Mouse (Mus musculus) left cerebral cortex, adult 8-10 months (tissue): ENCODE measurements around the gene Dnajc22. TPM values are rescaled to one million over a fixed set of nuclear protein-coding genes. Genes with fewer than 3 reads are reported as not detected.

Experiments
- DNase-seq, 2 experiments: peaks; one replicate each; pipeline ENCODE4 v3.0.0; 2022; ENCODE audit warnings: low spot score in 2 of 2
- total RNA-seq, 4 experiments: library from RNA; stranded (reverse); gene quantifications; 2 replicates each; pipeline ENCODE4 v1.2.4; 2022

The Dnajc22 gene
- total RNA-seq, 4 experiments from 2014 or later, result 0.30 to 0.56 (median 0.34) TPM; not detected in 1

- no peak for DNase-seq
Observed at GRCm38 (mm10) chr15:99085997-99086396, 7.0 kb upstream of the Dnajc22 start.

GRCm38 (mm10) chr15:99087253-99088075 lies 5.5 kb upstream of the Dnajc22 start, which contains the start of gene C1ql4:
TSS of gene C1ql4 (minus strand) at chr15:99087817.
- no peak for DNase-seq

GRCm38 (mm10) chr15:99088292-99088691 lies 4.7 kb upstream of the Dnajc22 start:
- DNase-seq, result no peak

GRCm38 (mm10) chr15:99089069-99089468 lies 3.9 kb upstream of the Dnajc22 start:
- DNase-seq, result no peak

GRCm38 (mm10) chr15:99093291-99094258 lies 605 bp downstream of the Dnajc22 start:
- no peak for DNase-seq

- no peak for DNase-seq
Observed at GRCm38 (mm10) chr15:99094631-99095270, 1.8 kb downstream of the Dnajc22 start.

GRCm38 (mm10) chr15:99095356-99095755 lies 2.4 kb downstream of the Dnajc22 start:
- no peak for DNase-seq

- no peak for DNase-seq
Observed at GRCm38 (mm10) chr15:99096061-99096793, 3.3 kb downstream of the Dnajc22 start.

GRCm38 (mm10) chr15:99096831-99097500 lies 4.0 kb downstream of the Dnajc22 start:
- no peak for DNase-seq

GRCm38 (mm10) chr15:99097840-99098492 lies 5.0 kb downstream of the Dnajc22 start:
- DNase-seq, result no peak

- no peak for DNase-seq
Observed at GRCm38 (mm10) chr15:99098493-99098861, 5.5 kb downstream of the Dnajc22 start.

GRCm38 (mm10) chr15:99099139-99099556 lies 6.2 kb downstream of the Dnajc22 start:
- no peak for DNase-seq

GRCm38 (mm10) chr15:99099984-99100383 lies 7.0 kb downstream of the Dnajc22 start:
- DNase-seq, result no peak

- DNase-seq, result no peak
Observed at GRCm38 (mm10) chr15:99105238-99105637, 12.3 kb downstream of the Dnajc22 start.

GRCm38 (mm10) chr15:99107866-99108265 lies 14.9 kb downstream of the Dnajc22 start:
- DNase-seq, result no peak

GRCm38 (mm10) chr15:99111139-99111538 lies 18.2 kb downstream of the Dnajc22 start:
- no peak for DNase-seq

GRCm38 (mm10) chr15:99111809-99112208 lies 18.8 kb downstream of the Dnajc22 start:
- DNase-seq, result no peak

- DNase-seq, result no peak
Observed at GRCm38 (mm10) chr15:99112843-99113395, 19.9 kb downstream of the Dnajc22 start.

GRCm38 (mm10) chr15:99113396-99113975 lies 20.5 kb downstream of the Dnajc22 start:
- DNase-seq, result no peak
